Comparison of ENCODE assay signal across 18 mouse cellular contexts in the genomic region with DNA sequence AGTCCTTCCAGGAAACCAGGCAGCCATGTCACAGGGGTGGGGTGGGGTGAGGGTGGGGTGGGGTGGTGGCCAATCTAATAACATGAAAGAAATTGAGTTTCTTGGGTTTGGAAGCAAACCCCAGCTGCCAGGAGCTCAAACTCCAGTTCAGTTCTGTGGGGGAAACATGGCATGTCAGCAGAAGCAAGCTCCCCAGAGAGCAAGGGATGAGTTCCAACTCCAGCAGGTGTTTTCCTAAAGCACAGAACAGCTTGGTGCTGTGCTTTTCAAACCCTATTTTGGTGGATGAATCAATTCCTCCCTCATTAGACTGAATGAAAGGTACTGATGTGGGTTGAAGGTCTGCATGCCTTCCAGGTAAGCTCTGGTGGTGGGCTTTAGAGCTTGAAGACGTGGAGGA.
DNase-seq lines count a peak whose midpoint lies in the region; ATAC-seq and TF ChIP-seq lines count a peak whose summit lies in the region.
"Had no signal": no experiment of that assay in that cellular context is flagged by ENCODE, and none has a peak within 500 bp of the region (broad histone marks: within the 10 kb centered on the region; RNA-seq: fewer than 3 reads in every experiment).

No protein-coding gene starts in this region.

- 89% methylated on average over 1 of the region's 1 CpGs for WGBS in heart, embryonic 10.5 days
- 75% methylated on average over 1 of the region's 1 CpGs for WGBS in heart, embryonic 11.5 days (ENCODE audit: insufficient replicate concordance)
- WGBS in hindbrain, postnatal 0 days = 61% methylated on average over 1 of the region's 1 CpGs
- WGBS in hindbrain, embryonic 10.5 days = 93% methylated on average over 1 of the region's 1 CpGs
- WGBS in midbrain, embryonic 14.5 days = 78% methylated on average over 1 of the region's 1 CpGs

- H3K9ac ChIP-seq in heart, embryonic 11.5 days (ENCODE audit: low read depth, low read length) = no peak overlapping the region
- H3K9ac ChIP-seq in hindbrain, postnatal 0 days (replicated peaks; ENCODE audit: low read length) = no peak overlapping the region
- H3K9ac ChIP-seq in midbrain, embryonic 14.5 days (replicated peaks; ENCODE audit: low read length) = no peak overlapping the region
- H3K9ac ChIP-seq: embryonic facial prominence, embryonic 13.5 days; forebrain, embryonic 12.5 days; hindbrain, embryonic 13.5 days; intestine, embryonic 15.5 days had no signal

- no peak overlapping the region for H3K4me2 ChIP-seq in heart, embryonic 11.5 days
- no peak overlapping the region for H3K4me2 ChIP-seq in hindbrain, postnatal 0 days (ENCODE audit: low read depth, low read length)
- no peak overlapping the region for H3K4me2 ChIP-seq in midbrain, embryonic 14.5 days (ENCODE audit: low read length)
- H3K4me2 ChIP-seq: embryonic facial prominence, embryonic 13.5 days; forebrain, embryonic 12.5 days; hindbrain, embryonic 13.5 days; intestine, embryonic 15.5 days had no signal

- no peak for ATAC-seq in heart, embryonic 11.5 days (replicated peaks; ENCODE audit: insufficient number of reproducible peaks, low FRiP score, low TSS enrichment)
- no peak for ATAC-seq in hindbrain, postnatal 0 days
- no peak for ATAC-seq in midbrain, embryonic 14.5 days (ENCODE audit: low FRiP score, low TSS enrichment)
- ATAC-seq: forebrain, embryonic 16.5 days; intestine, embryonic 15.5 days had no signal

- no peak for TF ChIP-seq CTCF in hindbrain, postnatal 0 days (IDR thresholded peaks at IDR 0.05; ENCODE audit: low read depth)

- H3K27me3 ChIP-seq in heart, embryonic 10.5 days (ENCODE audit: insufficient read depth, poor library complexity, severe bottlenecking) = no peaks in the 10 kb centered on the region
- H3K27me3 ChIP-seq in heart, embryonic 11.5 days (ENCODE audit: control insufficient read depth, insufficient read depth, low read length) = no peaks in the 10 kb centered on the region
- no peaks in the 10 kb centered on the region for H3K27me3 ChIP-seq in hindbrain, postnatal 0 days (ENCODE audit: insufficient read depth, low read length)
- H3K27me3 ChIP-seq in hindbrain, embryonic 10.5 days (ENCODE audit: insufficient read depth, poor library complexity, severe bottlenecking) = no peaks in the 10 kb centered on the region
- H3K27me3 ChIP-seq in midbrain, embryonic 14.5 days (ENCODE audit: control insufficient read depth, insufficient read depth, low read length) = no peaks in the 10 kb centered on the region
- H3K27me3 ChIP-seq: embryonic facial prominence, embryonic 13.5 days; hindbrain, embryonic 13.5 days; intestine, embryonic 15.5 days had no signal

- no peak for DNase-seq in heart, embryonic 10.5 days (ENCODE audit: low spot score)
- DNase-seq in hindbrain, postnatal 0 days (ENCODE audit: low spot score) = peak; percentile 37
- DNase-seq in hindbrain, embryonic 10.5 days (ENCODE audit: low spot score) = no peak
- peak; percentile 18 for DNase-seq in testis, postnatal 14 days (ENCODE audit: low spot score)
- DNase-seq in testis, postnatal 10 days (ENCODE audit: low spot score) = no peak
- no peak for DNase-seq in midbrain, embryonic 14.5 days
- DNase-seq: adrenal gland, postnatal 14 days; cerebellum, adult 18-20 months; cerebellum, adult 9-11 months; cerebellum, postnatal 36 days; gastrocnemius, postnatal 14 days; heart, postnatal 4 days had no signal

- no peak overlapping the region for H3K4me3 ChIP-seq in heart, embryonic 10.5 days
- no peak overlapping the region for H3K4me3 ChIP-seq in heart, embryonic 11.5 days (ENCODE audit: low read depth, low read length)
- H3K4me3 ChIP-seq in hindbrain, postnatal 0 days (ENCODE audit: low read length) = no peak overlapping the region
- H3K4me3 ChIP-seq in hindbrain, embryonic 10.5 days = no peak overlapping the region
- no peak overlapping the region for H3K4me3 ChIP-seq in midbrain, embryonic 14.5 days (replicated peaks; ENCODE audit: low read depth, low read length)
- H3K4me3 ChIP-seq: embryonic facial prominence, embryonic 13.5 days; forebrain, embryonic 12.5 days; hindbrain, embryonic 13.5 days; intestine, embryonic 15.5 days had no signal

- peaks cover 27% of the 10 kb centered on the region for H3K4me1 ChIP-seq in heart, embryonic 10.5 days
- peaks cover 16% of the 10 kb centered on the region for H3K4me1 ChIP-seq in heart, embryonic 11.5 days (ENCODE audit: control insufficient read depth, insufficient read depth, low read length)
- H3K4me1 ChIP-seq in hindbrain, postnatal 0 days (ENCODE audit: insufficient read depth, low read length) = peaks cover 5% of the 10 kb centered on the region
- H3K4me1 ChIP-seq in hindbrain, embryonic 10.5 days (replicated peaks) = peaks cover 7% of the 10 kb centered on the region
- 0 out of 2 replicates have a peak, but pooled peaks cover 5% of the 10 kb centered on the region for H3K4me1 ChIP-seq in midbrain, embryonic 14.5 days (ENCODE audit: control insufficient read depth, insufficient read depth, low read length)
- H3K4me1 ChIP-seq: intestine, embryonic 15.5 days had no signal

- peak overlapping the region; percentile 79; the same call in 1 of the 2 replicates for H3K27ac ChIP-seq in heart, embryonic 10.5 days
- H3K27ac ChIP-seq in heart, embryonic 11.5 days (ENCODE audit: low read depth, low read length) = no peak overlapping the region
- H3K27ac ChIP-seq in hindbrain, postnatal 0 days = no peak overlapping the region
- no peak overlapping the region for H3K27ac ChIP-seq in hindbrain, embryonic 10.5 days
- no peak overlapping the region for H3K27ac ChIP-seq in midbrain, embryonic 14.5 days (replicated peaks; ENCODE audit: low read depth, low read length)
- H3K27ac ChIP-seq: embryonic facial prominence, embryonic 13.5 days; forebrain, embryonic 12.5 days; hindbrain, embryonic 13.5 days; intestine, embryonic 15.5 days had no signal

- H3K36me3 ChIP-seq in heart, embryonic 10.5 days = no peaks in the 10 kb centered on the region
- H3K36me3 ChIP-seq in heart, embryonic 11.5 days (ENCODE audit: control insufficient read depth, insufficient read depth, low read length) = no peaks in the 10 kb centered on the region
- H3K36me3 ChIP-seq in hindbrain, postnatal 0 days (ENCODE audit: insufficient read depth, low read length) = no peaks in the 10 kb centered on the region
- no peaks in the 10 kb centered on the region for H3K36me3 ChIP-seq in hindbrain, embryonic 10.5 days
- H3K36me3 ChIP-seq in midbrain, embryonic 14.5 days (ENCODE audit: control insufficient read depth, insufficient read depth, low read length) = no peaks in the 10 kb centered on the region
- H3K36me3 ChIP-seq: embryonic facial prominence, embryonic 13.5 days; forebrain, embryonic 12.5 days; hindbrain, embryonic 13.5 days; intestine, embryonic 15.5 days had no signal

- no peaks in the 10 kb centered on the region for H3K9me3 ChIP-seq in heart, embryonic 10.5 days
- H3K9me3 ChIP-seq in heart, embryonic 11.5 days (replicated peaks; ENCODE audit: control insufficient read depth, low read length) = no peaks in the 10 kb centered on the region
- no peaks in the 10 kb centered on the region for H3K9me3 ChIP-seq in hindbrain, postnatal 0 days (ENCODE audit: low read length)
- no peaks in the 10 kb centered on the region for H3K9me3 ChIP-seq in hindbrain, embryonic 10.5 days
- H3K9me3 ChIP-seq in midbrain, embryonic 14.5 days (ENCODE audit: control insufficient read depth, low read length) = no peaks in the 10 kb centered on the region
- H3K9me3 ChIP-seq: embryonic facial prominence, embryonic 13.5 days; forebrain, embryonic 12.5 days; hindbrain, embryonic 13.5 days; intestine, embryonic 15.5 days had no signal

Comparison
In these comparisons a context has a peak if more than half of its experiments do, and no peak if none do; other contexts are left out.
1. DNase-seq: peak in hindbrain, postnatal 0 days (single experiment) and testis, postnatal 14 days (single experiment); none in heart, embryonic 10.5 days (single experiment), hindbrain, embryonic 10.5 days (single experiment), testis, postnatal 10 days (single experiment) and midbrain, embryonic 14.5 days (single experiment).